Mouse (Mus musculus): ENCODE measurements around the gene Gm26992.
"Not testable (repeated sequence)": the region's sequence is repeated elsewhere in the genome, so short reads cannot be mapped to it uniquely, and the experiment has no call there.

Gm26992 gene

GRCm38 (mm10) chrX:103421710-103422109 is at the start of gene Gm26992:
Gm26992 (plus strand) TSS chrX:103422010.
- no peak for DNase-seq (ENCODE audit: low read depth, low spot score)

- peak; percentile 57 for DNase-seq (ENCODE audit: low read depth, low spot score)
Measured at GRCm38 (mm10) chrX:103374250-103374649, 47.6 kb upstream of the Gm26992 start.

- peak; percentile 3 for DNase-seq (ENCODE audit: low read depth, low spot score)
Measured at GRCm38 (mm10) chrX:103384528-103384927, 37.3 kb upstream of the Gm26992 start.

DNA sequence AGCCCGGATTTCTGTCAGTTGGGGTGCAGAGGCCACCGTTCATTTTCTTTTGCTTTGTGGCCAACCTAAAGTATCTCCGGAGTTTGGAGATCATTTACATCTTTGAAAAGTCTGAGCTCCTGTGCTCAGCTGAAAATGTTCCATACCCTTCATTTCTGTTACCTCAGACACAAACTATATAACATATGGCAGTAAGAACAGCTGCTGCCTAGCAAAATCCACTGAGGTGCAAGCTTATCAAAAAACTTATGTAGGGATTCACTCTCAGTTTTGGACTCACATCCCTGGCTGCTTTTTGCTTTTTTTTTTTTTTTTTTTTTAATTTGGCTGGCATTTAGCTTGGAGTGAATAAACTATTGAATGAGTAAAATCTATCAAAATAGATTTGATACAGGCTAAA is 33.7 kb upstream of the Gm26992 start:
- DNase-seq (ENCODE audit: low read depth, low spot score) = no peak

DNA sequence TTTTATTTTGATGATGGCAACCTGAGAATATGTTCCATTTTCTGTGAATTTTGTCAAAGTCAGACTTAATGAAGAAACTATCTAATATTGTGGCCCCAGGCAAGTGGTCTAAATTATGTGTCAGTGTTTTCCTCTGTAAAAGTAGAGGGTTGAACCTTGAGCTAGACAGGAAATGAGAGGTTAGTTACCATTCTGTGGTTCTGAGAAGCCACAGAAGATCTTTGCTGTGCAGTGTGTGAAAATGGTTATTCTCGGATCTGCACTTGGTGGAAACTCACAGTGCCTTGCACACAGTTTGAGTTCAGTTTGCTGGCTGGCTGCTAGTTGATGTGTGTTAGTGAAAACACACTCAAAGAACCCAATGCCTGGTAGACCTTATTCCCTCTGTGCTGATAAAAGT is 28.0 kb upstream of the Gm26992 start:
- no peak for DNase-seq (ENCODE audit: low read depth, low spot score)

DNA sequence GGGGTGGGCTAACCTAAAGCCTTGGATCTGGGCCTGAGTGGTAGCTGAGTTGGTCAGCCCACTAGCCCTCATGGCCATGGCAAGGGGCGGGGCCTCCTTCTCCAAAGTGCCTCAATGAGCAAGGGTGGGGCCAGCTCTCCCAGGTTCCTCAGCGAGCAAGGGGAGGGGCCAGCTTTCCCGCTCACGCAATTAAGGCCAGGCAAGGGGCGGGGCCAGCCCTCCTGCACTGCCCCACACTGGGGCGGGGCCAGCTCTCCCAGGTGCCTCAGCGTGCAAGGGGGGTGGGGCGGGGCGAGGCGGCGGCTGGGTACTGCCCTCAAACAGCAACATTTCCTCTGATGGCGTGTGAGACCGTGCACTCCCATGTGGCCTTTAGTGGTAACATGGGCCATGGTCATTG is 16.8 kb upstream of the Gm26992 start:
- no peak for DNase-seq (ENCODE audit: low read depth, low spot score)

DNA sequence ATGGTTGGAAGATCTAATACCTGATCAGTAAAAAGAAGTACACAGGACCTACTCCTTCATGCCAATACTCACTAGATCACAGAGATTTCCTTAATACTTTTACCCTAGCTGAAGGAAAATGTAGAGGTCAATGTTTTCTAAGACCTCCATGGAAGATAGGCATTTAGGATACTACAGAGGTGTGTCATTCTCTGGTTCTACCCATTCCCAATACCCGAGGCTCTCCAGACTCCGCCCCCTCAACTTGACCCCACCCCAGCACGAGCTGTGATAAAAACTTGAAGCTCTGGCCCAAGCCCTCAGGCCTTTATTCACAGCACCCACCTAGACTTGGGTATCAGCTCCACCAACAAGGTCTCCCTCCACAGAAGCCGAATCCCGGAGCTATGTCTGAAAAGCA is 7.6 kb upstream of the Gm26992 start, which contains the start of gene Tsx:
Tsx (plus strand) TSS at position 301 of the 400 bp plus-strand sequence.
- no peak for DNase-seq (ENCODE audit: low read depth, low spot score)

GRCm38 (mm10) chrX:103427677-103428076 is 5.9 kb downstream of the Gm26992 start:
- DNase-seq (ENCODE audit: low read depth, low spot score) = no peak

DNA sequence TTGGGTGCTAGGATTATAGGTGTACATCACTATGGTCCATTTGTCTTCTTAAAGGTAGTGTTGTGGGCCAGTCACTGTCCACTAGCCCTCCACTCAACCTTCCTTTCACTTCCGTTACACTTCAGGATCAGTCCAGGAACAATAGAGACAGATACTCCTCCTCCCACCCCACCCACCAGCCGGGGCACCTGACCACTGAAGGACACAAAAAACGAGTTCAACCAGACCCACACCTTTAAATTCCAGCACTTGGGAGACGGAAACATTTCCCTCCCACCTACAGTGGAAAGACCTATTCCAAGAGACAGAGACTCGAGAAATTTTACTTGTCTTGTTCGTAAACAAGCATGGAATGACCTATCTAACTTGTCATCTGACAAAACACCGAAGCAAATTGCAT is 10.5 kb downstream of the Gm26992 start:
- DNase-seq (ENCODE audit: low read depth, low spot score) = no peak

DNA sequence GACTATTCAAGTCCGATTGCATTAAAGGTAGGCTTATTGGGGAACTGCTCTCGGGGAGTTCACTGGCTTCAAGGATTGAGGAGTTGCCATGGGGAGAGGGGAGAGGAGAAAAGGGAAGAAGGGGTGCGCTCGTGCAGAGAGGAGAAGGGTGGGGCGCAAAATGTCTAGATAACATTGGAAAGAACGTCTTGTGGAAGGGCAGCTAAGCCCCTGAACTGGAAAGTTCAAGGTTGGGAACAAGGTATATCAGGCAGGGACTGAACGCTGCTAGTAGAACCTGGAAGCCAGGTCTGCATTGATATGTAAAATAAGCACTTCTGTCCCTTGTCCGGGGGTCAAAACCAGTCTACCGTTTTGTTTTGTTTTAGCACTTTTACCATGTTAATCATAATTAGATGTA is 16.2 kb downstream of the Gm26992 start:
- no peak for DNase-seq (ENCODE audit: low read depth, low spot score)

DNA sequence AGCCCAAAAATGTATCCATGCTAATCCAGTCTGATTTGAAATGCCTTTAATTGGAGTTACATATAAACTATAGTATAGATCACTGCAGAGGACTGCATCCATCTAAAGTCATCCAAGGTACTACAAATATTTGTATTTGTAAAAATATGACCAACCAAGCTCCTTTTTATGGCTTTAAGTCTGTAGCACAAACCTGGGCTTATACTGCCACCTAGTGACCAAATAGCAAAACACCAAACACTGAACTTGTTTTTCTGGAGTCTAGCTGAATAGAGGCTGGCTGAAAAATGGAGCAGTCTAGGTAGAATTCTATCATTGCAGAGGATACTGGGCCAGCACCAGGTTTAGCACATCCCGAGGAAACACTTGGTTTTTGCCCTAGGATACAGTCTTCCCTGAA is 19.0 kb downstream of the Gm26992 start:
- DNase-seq (ENCODE audit: low read depth, low spot score) = peak; percentile 76

- peak; percentile 70 for DNase-seq (ENCODE audit: low read depth, low spot score)
Measured at GRCm38 (mm10) chrX:103443755-103444154, 21.9 kb downstream of the Gm26992 start.

- no peak for DNase-seq (ENCODE audit: low read depth, low spot score)
Measured at GRCm38 (mm10) chrX:103447539-103448169, 25.8 kb downstream of the Gm26992 start.

- not testable (repeated sequence) for DNase-seq (ENCODE audit: low read depth, low spot score)
Measured at GRCm38 (mm10) chrX:103448429-103448828, 26.6 kb downstream of the Gm26992 start.

- DNase-seq (ENCODE audit: low read depth, low spot score) = not testable (repeated sequence)
Measured at GRCm38 (mm10) chrX:103448943-103449722, 27.3 kb downstream of the Gm26992 start.

GRCm38 (mm10) chrX:103452815-103453214 is 31.0 kb downstream of the Gm26992 start:
- DNase-seq (ENCODE audit: low read depth, low spot score) = no peak

- peak; percentile 38 for DNase-seq (ENCODE audit: low read depth, low spot score)
Measured at GRCm38 (mm10) chrX:103460056-103460455, 38.2 kb downstream of the Gm26992 start.

DNA sequence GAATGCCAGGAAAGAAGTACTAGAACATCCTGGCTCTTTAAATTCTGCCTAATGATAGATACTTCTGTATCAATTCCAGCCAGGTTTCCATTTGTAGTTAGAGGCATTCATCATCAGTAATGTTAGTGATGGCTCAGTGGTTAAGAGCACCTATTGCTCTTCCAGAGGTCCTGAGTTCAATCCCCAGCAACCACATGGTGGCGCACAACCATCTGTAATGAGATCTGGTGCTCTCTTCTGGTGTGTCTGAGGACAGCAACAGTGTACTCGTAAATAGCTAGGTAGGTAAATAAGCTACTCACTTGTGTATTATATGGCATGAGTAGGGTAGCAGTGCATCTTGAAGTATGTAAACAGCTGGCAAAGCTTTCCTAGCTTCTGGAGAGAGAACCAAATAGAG is 47.2 kb downstream of the Gm26992 start:
- DNase-seq (ENCODE audit: low read depth, low spot score) = no peak

DNA sequence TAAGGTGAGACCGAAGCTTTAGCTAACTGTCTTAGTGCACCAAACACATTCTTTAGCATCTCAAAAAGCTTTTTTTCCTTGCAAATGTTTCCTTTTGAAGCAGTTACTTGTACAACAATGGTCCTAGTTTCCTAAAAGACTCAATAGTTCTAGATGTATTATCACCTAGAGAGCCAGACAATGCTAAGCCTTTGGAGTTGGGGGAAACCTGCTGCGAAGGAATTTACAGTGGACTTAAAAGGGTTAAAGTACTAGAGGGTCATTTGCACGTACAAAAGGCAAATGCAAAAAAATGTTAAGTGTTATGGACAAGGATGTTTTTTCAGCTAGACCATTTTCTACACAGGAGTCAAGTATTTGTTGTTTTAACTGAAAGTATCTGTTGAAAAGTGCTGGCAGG is 50.5 kb downstream of the Gm26992 start:
- DNase-seq (ENCODE audit: low read depth, low spot score) = no peak

- peak; percentile 80 for DNase-seq (ENCODE audit: low read depth, low spot score)
Measured at GRCm38 (mm10) chrX:103477507-103477906, 55.7 kb downstream of the Gm26992 start.

DNA sequence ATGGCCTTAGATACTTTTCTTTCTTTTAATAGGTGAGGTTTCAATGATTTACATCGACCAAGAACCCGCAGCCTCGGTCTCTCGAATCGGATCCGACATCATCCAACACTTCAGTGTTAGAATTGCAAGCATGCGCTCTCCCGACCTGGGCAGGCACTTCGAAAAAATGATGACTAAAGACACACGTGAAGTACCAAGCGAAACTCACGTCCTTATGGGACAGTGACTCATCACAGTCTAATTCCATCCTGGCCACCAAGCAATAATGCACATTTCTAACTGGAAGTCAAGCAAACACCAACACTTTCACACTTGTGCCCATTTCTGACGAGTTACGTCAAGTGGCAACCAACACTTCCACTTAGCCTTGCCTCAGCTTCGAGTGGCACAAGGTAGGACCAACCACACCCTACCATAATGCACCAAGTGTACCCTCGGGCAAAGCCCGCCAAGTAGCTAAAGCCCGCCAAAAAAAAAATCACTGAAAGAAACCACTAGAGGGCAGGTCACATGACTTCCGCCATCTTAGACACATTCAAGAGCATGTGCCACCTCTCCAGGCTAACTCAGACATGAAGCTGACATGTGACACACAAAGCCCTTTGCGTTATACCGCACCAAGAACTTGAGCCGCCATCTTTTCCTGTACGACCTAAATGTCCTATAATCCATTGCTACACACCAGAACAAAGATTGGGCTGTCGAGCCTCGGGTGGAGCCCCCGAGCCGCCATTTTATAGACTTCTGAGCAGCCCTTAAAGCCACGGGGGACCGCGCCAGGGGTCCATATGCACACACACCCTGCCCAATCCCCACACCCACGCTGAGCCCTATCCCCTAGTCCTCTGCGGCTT is 59.7 kb downstream of the Gm26992 start:
- no peak for DNase-seq (ENCODE audit: low read depth, low spot score)

DNA sequence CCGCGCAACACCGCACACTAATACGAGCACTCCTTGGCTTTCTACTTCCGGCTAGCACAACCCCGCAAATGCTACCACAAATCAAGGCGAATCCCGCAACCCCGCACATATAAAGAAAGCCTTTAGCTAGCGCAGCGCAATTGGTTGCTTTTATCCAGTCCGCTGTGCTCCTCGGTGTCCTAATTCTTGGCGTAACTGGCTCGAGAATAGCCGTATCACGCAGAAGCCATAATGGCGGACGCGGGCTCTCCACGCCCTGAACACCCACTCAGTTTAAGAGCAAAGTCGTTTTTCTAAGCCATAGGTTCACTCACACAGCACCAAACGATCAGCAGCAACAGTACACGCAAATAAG is 60.3 kb downstream of the Gm26992 start:
- no peak for DNase-seq (ENCODE audit: low read depth, low spot score)

Measured in 3T3-L1 (cell line).